Mouse (Mus musculus): ENCODE measurements at regions not wholly inside any gene's neighbourhood (a gene's known extent, or its start where the extent isn't known, plus 50 kb on each side); places are given as distances from the start of the nearest gene placed in this dataset.

- ChIA-PET POLR2A (no interaction called here), CTCF (no interaction called here)
These were observed 433.0 kb upstream of the Slc8a1 start for GRCm38 (mm10) chr17:82171216-82171615.

- CTCF ChIA-PET: no interaction called here
- POLR2A ChIA-PET: no interaction called here
These were observed 415.3 kb upstream of the Slc8a1 start for GRCm38 (mm10) chr17:82153446-82153845.

GRCm38 (mm10) chr17:82134843-82135242 lies 396.7 kb upstream of the Slc8a1 start:
- POLR2A ChIA-PET: no interaction called here
- CTCF ChIA-PET: no interaction called here

GRCm38 (mm10) chr17:82132941-82133340 lies 394.8 kb upstream of the Slc8a1 start:
- CTCF ChIA-PET: no interaction called here
- POLR2A ChIA-PET: no interaction called here

GRCm38 (mm10) chr17:82087141-82087540 lies 349.0 kb upstream of the Slc8a1 start:
- CTCF ChIA-PET: no interaction called here
- POLR2A ChIA-PET: no interaction called here

- CTCF ChIA-PET: no interaction called here
These were observed 342.1 kb upstream of the Slc8a1 start for GRCm38 (mm10) chr17:82080301-82080700.

More at GRCm38 (mm10) chr17:82080301-82080700, 342.1 kb upstream of the Slc8a1 start:
- POLR2A ChIA-PET: no interaction called here

Data from embryonic stem cell, embryonic (primary cell).